Mouse (Mus musculus): ENCODE data around the gene Inpp4a.

The Inpp4a gene

GRCm38 (mm10) chr1:37322690-37323089, 23.0 kb downstream of the Inpp4a start:
- no peak for DNase-seq (ENCODE audit: low read depth)

- no peak for DNase-seq (ENCODE audit: low read depth)
These were observed 23.5 kb downstream of the Inpp4a start for GRCm38 (mm10) chr1:37323208-37323607.

GRCm38 (mm10) chr1:37324569-37324968, 24.9 kb downstream of the Inpp4a start:
- DNase-seq (ENCODE audit: low read depth), result no peak

- no peak for DNase-seq (ENCODE audit: low read depth)
These were observed 27.6 kb downstream of the Inpp4a start for GRCm38 (mm10) chr1:37327311-37327710.

GRCm38 (mm10) chr1:37329132-37329531, 29.5 kb downstream of the Inpp4a start:
- no peak for DNase-seq (ENCODE audit: low read depth)

- DNase-seq (ENCODE audit: low read depth), result no peak
These were observed 30.2 kb downstream of the Inpp4a start for GRCm38 (mm10) chr1:37329831-37330230.

- no peak for DNase-seq (ENCODE audit: low read depth)
These were observed 33.1 kb downstream of the Inpp4a start for GRCm38 (mm10) chr1:37332756-37333155.

GRCm38 (mm10) chr1:37333741-37334440, 34.2 kb downstream of the Inpp4a start:
- DNase-seq (ENCODE audit: low read depth), result no peak

- no peak for DNase-seq (ENCODE audit: low read depth)
These were observed 36.4 kb downstream of the Inpp4a start for GRCm38 (mm10) chr1:37336022-37336421.

- no peak for DNase-seq (ENCODE audit: low read depth)
These were observed 37.1 kb downstream of the Inpp4a start for GRCm38 (mm10) chr1:37336794-37337193.

- DNase-seq (ENCODE audit: low read depth), result no peak
These were observed 37.6 kb downstream of the Inpp4a start for GRCm38 (mm10) chr1:37337273-37337672.

- DNase-seq (ENCODE audit: low read depth), result no peak
These were observed 39.5 kb downstream of the Inpp4a start for GRCm38 (mm10) chr1:37339144-37339543.

- DNase-seq (ENCODE audit: low read depth), result no peak
These were observed 41.7 kb downstream of the Inpp4a start for GRCm38 (mm10) chr1:37341347-37341746.

GRCm38 (mm10) chr1:37341914-37342313, 42.2 kb downstream of the Inpp4a start:
- DNase-seq (ENCODE audit: low read depth), result no peak

- DNase-seq (ENCODE audit: low read depth), result no peak
These were observed 42.9 kb downstream of the Inpp4a start for GRCm38 (mm10) chr1:37342524-37342923.

- DNase-seq (ENCODE audit: low read depth), result no peak
These were observed 43.6 kb downstream of the Inpp4a start for GRCm38 (mm10) chr1:37343265-37343664.

GRCm38 (mm10) chr1:37344223-37344916, 44.7 kb downstream of the Inpp4a start:
- DNase-seq (ENCODE audit: low read depth), result no peak

GRCm38 (mm10) chr1:37347361-37348080, 47.9 kb downstream of the Inpp4a start:
- no peak for DNase-seq (ENCODE audit: low read depth)

GRCm38 (mm10) chr1:37350886-37351651, 51.4 kb downstream of the Inpp4a start:
- DNase-seq (ENCODE audit: low read depth), result no peak

GRCm38 (mm10) chr1:37351961-37352360, 52.3 kb downstream of the Inpp4a start:
- DNase-seq (ENCODE audit: low read depth), result no peak

- no peak for DNase-seq (ENCODE audit: low read depth)
These were observed 53.8 kb downstream of the Inpp4a start for GRCm38 (mm10) chr1:37353456-37353855.

GRCm38 (mm10) chr1:37355492-37355891, 55.8 kb downstream of the Inpp4a start:
- DNase-seq (ENCODE audit: low read depth), result no peak

All from naive thymus-derived CD4-positive, alpha-beta T cell, adult 2 months (primary cell).